Mouse (Mus musculus): ENCODE data around the gene 1700122O11Rik.

- TF ChIP-seq CTCF (IDR thresholded peaks at IDR 0.05; ENCODE audit: insufficient read depth, low read depth, low read length) (no peak), POLR2A (IDR thresholded peaks at IDR 0.05; ENCODE audit: insufficient read depth, low read depth, low read length) (no peak)
These were observed 5.2 kb upstream of the 1700122O11Rik start for GRCm38 (mm10) chr17:48043154-48043880.

Measured in olfactory bulb, adult 2 months (tissue).